Mouse (Mus musculus) liver, embryonic 11.5 days (tissue): ENCODE measurements around the gene Ciz1. TPM values are rescaled to one million over a fixed set of nuclear protein-coding genes. Genes with fewer than 3 reads are reported as not detected.

ENCODE experiments used
- ATAC-seq: fragments of 200-750 bp; cut with Nextera tagmentation; replicated peaks from 2 replicates; pipeline ENCODE4 v1.8.0; 2017; ENCODE audit warnings: moderate number of reproducible peaks, mild to moderate bottlenecking, moderate TSS enrichment, moderate library complexity; ENCODE audit not compliant: low FRiP score
- DNase-seq: peaks from one replicate; pipeline ENCODE4 v3.0.0-alpha.2; 2017; ENCODE audit warnings: low spot score
- H3K27ac ChIP-seq: fragments of 300-500 bp; sonication (generic); 2 replicates; pipeline ENCODE4 v1.5.1; 2014; ENCODE audit warnings: mild to moderate bottlenecking, low read depth, low read length, control low read depth
- H3K27me3 ChIP-seq: fragments of 300-500 bp; sonication (generic); replicated peaks from 2 replicates; pipeline ENCODE4 v1.6.1; 2014; ENCODE audit warnings: low read length, mixed read lengths; ENCODE audit not compliant: control insufficient read depth, insufficient read depth
- H3K36me3 ChIP-seq: fragments of 300-500 bp; sonication (generic); 2 replicates; pipeline ENCODE4 v1.6.1; 2014; ENCODE audit warnings: mild to moderate bottlenecking, low read length, moderate library complexity, mixed read lengths; ENCODE audit not compliant: control insufficient read depth, insufficient read depth
- H3K4me1 ChIP-seq: fragments of 300-500 bp; sonication (generic); replicated peaks from 2 replicates; pipeline ENCODE4 v1.6.1; 2014; ENCODE audit warnings: low read length, mixed read lengths; ENCODE audit not compliant: control insufficient read depth, insufficient read depth
- H3K4me2 ChIP-seq: fragments of 300-500 bp; sonication (generic); 2 replicates; pipeline ENCODE4 v1.6.1; 2014; ENCODE audit warnings: mild to moderate bottlenecking, control low read depth, moderate library complexity
- H3K4me3 ChIP-seq: fragments of 300-500 bp; sonication (generic); 2 replicates; pipeline ENCODE4 v1.5.1; 2014; ENCODE audit warnings: low read depth, low read length, control low read depth
- H3K9ac ChIP-seq: fragments of 300-500 bp; sonication (generic); 2 replicates; pipeline ENCODE4 v1.6.1; 2014; ENCODE audit warnings: low read depth, low read length, control low read depth
- H3K9me3 ChIP-seq: fragments of 300-500 bp; sonication (generic); 2 replicates; pipeline ENCODE4 v1.6.1; 2016; ENCODE audit warnings: low read length, inconsistent platforms, mixed read lengths; ENCODE audit not compliant: control insufficient read depth
- WGBS: fragments of 180-500 bp; shearing (Covaris S2); extraction: QIAGEN DNeasy Blood & Tissue Kit; methylation state at CpG from one replicate; pipeline ENCODE4 v1.1.7; 2014; 5-methylcytosine and 5-hydroxymethylcytosine counted together
- polyA plus RNA-seq: library from polyadenylated mRNA; unstranded; fragments of >200 nt; fragmentation: Nextera tagmentation; extraction: Ambion mirVana; gene quantifications from 2 replicates; pipeline ENCODE4 v1.2.1, GENCODE M21; 2014

Gene Ciz1
- polyA plus RNA-seq, 1 experiment from 2014 or later = 45.5 TPM

- no peaks in the 10 kb centered on the region for H3K36me3 ChIP-seq
- no peak overlapping the region for H3K27ac ChIP-seq
- no peak overlapping the region for H3K9ac ChIP-seq
- no peak for ATAC-seq
- no peak overlapping the region for H3K4me2 ChIP-seq
- peaks cover 6% of the 10 kb centered on the region for H3K27me3 ChIP-seq
- no peaks in the 10 kb centered on the region for H3K4me1 ChIP-seq
- no peak for DNase-seq
- H3K4me3 ChIP-seq = no peak overlapping the region
- 72% methylated on average over 4 of the region's 4 CpGs for WGBS
- H3K9me3 ChIP-seq = no peaks in the 10 kb centered on the region
These were observed 10.5 kb upstream of the Ciz1 start for GRCm38 (mm10) chr2:32341634-32341939.

- no peak for DNase-seq
- Histone ChIP-seq H3K4me1 (no peaks in the 10 kb centered on the region), H3K36me3 (no peaks in the 10 kb centered on the region), H3K4me2 (no peak overlapping the region), H3K9ac (no peak overlapping the region), H3K9me3 (no peaks in the 10 kb centered on the region), H3K27me3 (peaks cover 5% of the 10 kb centered on the region), H3K27ac (no peak overlapping the region), H3K4me3 (no peak overlapping the region)
- WGBS = 74% methylated on average over 4 of the region's 4 CpGs
- no peak for ATAC-seq
These were observed 10.1 kb upstream of the Ciz1 start for GRCm38 (mm10) chr2:32342039-32342438.

GRCm38 (mm10) chr2:32342539-32343350 lies 9.4 kb upstream of the Ciz1 start:
- no peaks in the 10 kb centered on the region for H3K9me3 ChIP-seq
- no peak overlapping the region for H3K27ac ChIP-seq
- no peak for DNase-seq
- peaks cover 4% of the 10 kb centered on the region for H3K27me3 ChIP-seq
- H3K4me2 ChIP-seq = no peak overlapping the region
- WGBS = 64% methylated on average over 6 of the region's 6 CpGs
- H3K4me3 ChIP-seq = no peak overlapping the region
- H3K36me3 ChIP-seq = no peaks in the 10 kb centered on the region
- no peaks in the 10 kb centered on the region for H3K4me1 ChIP-seq
- no peak for ATAC-seq
- H3K9ac ChIP-seq = no peak overlapping the region

- no peak overlapping the region for H3K4me3 ChIP-seq
- no peaks in the 10 kb centered on the region for H3K4me1 ChIP-seq
- no peaks in the 10 kb centered on the region for H3K9me3 ChIP-seq
- no peak for DNase-seq
- no peak overlapping the region for H3K4me2 ChIP-seq
- peaks cover 7% of the 10 kb centered on the region for H3K27me3 ChIP-seq
- WGBS = 88% methylated on average over 2 of the region's 2 CpGs
- no peak for ATAC-seq
- no peak overlapping the region for H3K27ac ChIP-seq
- no peak overlapping the region for H3K9ac ChIP-seq
- H3K36me3 ChIP-seq = no peaks in the 10 kb centered on the region
These were observed 8.8 kb upstream of the Ciz1 start for GRCm38 (mm10) chr2:32343351-32343671.

- no peaks in the 10 kb centered on the region for H3K9me3 ChIP-seq
- no peak overlapping the region for H3K4me3 ChIP-seq
- ATAC-seq = no peak
- DNase-seq = no peak
- WGBS = 64% methylated on average over 10 of the region's 10 CpGs
- H3K27ac ChIP-seq = no peak overlapping the region
- H3K9ac ChIP-seq = no peak overlapping the region
- peaks cover 9% of the 10 kb centered on the region for H3K27me3 ChIP-seq
- H3K36me3 ChIP-seq = no peaks in the 10 kb centered on the region
- H3K4me1 ChIP-seq = no peaks in the 10 kb centered on the region
- H3K4me2 ChIP-seq = no peak overlapping the region
These were observed 8.1 kb upstream of the Ciz1 start for GRCm38 (mm10) chr2:32344056-32344455.

- ATAC-seq (no peak), DNase-seq (no peak)
- Histone ChIP-seq H3K36me3 (no peaks in the 10 kb centered on the region), H3K4me2 (no peak overlapping the region), H3K9me3 (no peaks in the 10 kb centered on the region), H3K27me3 (peaks cover 12% of the 10 kb centered on the region), H3K9ac (no peak overlapping the region), H3K4me3 (no peak overlapping the region), H3K4me1 (no peaks in the 10 kb centered on the region), H3K27ac (no peak overlapping the region)
- 69% methylated on average over 14 of the region's 14 CpGs for WGBS
These were observed 7.4 kb upstream of the Ciz1 start for GRCm38 (mm10) chr2:32344598-32345321.

- WGBS = 66% methylated on average over 6 of the region's 6 CpGs
- no peak for ATAC-seq
- Histone ChIP-seq H3K27ac (no peak overlapping the region), H3K4me3 (no peak overlapping the region), H3K9me3 (no peaks in the 10 kb centered on the region), H3K4me1 (peaks cover 3% of the 10 kb centered on the region; the same call in 1 of the 2 replicates), H3K9ac (no peak overlapping the region), H3K36me3 (no peaks in the 10 kb centered on the region), H3K4me2 (no peak overlapping the region), H3K27me3 (peaks cover 34% of the 10 kb centered on the region)
- no peak for DNase-seq
These were observed 5.1 kb upstream of the Ciz1 start for GRCm38 (mm10) chr2:32347019-32347418.

GRCm38 (mm10) chr2:32348311-32348710 lies 3.8 kb upstream of the Ciz1 start:
- ATAC-seq (no peak), DNase-seq (no peak)
- Histone ChIP-seq H3K4me3 (no peak overlapping the region), H3K27ac (no peak overlapping the region), H3K36me3 (no peaks in the 10 kb centered on the region), H3K27me3 (peaks cover 43% of the 10 kb centered on the region), H3K4me1 (peaks cover 10% of the 10 kb centered on the region), H3K9ac (no peak overlapping the region), H3K9me3 (no peaks in the 10 kb centered on the region), H3K4me2 (no peak overlapping the region)
- WGBS = 70% methylated on average over 11 of the region's 11 CpGs
